Mouse (Mus musculus): Measurements from ENCODE around the gene Tmem144.

GRCm38 (mm10) chr3:79878350-79878749 is 25.8 kb upstream of the Tmem144 start:
- TF ChIP-seq POLR2A (IDR thresholded peaks at IDR 0.05; ENCODE audit: borderline replicate concordance, extremely low read depth, insufficient read depth, insufficient read length, poor library complexity, severe bottlenecking) (no peak), CTCF (IDR thresholded peaks at IDR 0.05; ENCODE audit: borderline replicate concordance, extremely low read depth, insufficient read depth, insufficient read length) (no peak)

Measured in brain, embryonic 14.5 days (tissue).